Mouse (Mus musculus): ENCODE results near the gene Cdk14.

Cdk14 gene

GRCm38 (mm10) chr5:5314270-5314669, 105.8 kb downstream of the Cdk14 start:
- no peak for DNase-seq (ENCODE audit: low read depth, low spot score)

- no peak for DNase-seq (ENCODE audit: low read depth, low spot score)
Measured at GRCm38 (mm10) chr5:5313195-5313760, 106.8 kb downstream of the Cdk14 start.

DNA sequence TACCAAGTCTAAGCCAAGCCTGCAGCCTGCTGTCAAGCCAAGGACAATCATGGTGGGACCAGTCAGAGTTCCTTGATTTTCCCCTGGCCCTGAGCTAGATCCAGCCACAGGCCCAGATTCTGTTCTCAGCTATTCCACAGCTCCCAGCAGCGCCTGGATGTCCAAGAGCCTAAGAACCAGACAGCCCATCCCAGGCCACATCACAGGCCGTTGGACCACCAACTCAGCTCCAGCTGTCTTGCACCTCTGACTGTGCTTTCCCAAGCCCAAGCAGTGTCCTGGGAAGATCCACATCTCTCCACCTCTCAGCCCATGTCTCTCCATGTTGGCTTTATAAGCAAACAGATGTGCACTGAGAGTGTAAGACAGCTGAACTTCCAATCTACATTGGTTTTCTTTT, 114.8 kb downstream of the Cdk14 start:
- DNase-seq (ENCODE audit: low read depth, low spot score) = no peak

- DNase-seq (ENCODE audit: low read depth, low spot score) = no peak
Measured at GRCm38 (mm10) chr5:5303102-5303670, 116.9 kb downstream of the Cdk14 start.

DNA sequence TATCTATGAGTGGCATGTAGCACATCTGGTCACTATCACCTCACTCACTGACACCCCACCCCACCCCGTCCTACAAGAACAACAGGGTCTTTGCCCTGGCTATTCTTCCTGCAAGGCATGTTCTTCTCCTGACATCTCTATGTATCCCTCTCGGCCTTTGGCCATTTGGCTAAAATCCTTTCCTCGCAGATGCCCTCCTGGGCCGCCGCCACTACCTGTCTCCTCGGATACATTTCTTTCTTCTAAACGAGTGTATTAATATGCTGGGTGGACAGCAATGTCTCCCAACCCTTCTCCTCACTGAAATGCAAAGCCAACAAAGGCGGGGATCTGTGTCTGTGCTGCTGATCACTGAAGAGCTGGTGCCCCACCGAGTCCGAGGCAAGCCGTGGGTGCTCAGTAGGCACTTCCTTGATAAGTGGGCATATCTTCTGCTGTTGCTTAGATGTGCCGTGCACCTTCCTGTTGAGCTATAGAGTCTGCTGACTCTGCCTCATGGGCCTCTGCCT, 118.5 kb downstream of the Cdk14 start:
- DNase-seq (ENCODE audit: low read depth, low spot score) = no peak

DNA sequence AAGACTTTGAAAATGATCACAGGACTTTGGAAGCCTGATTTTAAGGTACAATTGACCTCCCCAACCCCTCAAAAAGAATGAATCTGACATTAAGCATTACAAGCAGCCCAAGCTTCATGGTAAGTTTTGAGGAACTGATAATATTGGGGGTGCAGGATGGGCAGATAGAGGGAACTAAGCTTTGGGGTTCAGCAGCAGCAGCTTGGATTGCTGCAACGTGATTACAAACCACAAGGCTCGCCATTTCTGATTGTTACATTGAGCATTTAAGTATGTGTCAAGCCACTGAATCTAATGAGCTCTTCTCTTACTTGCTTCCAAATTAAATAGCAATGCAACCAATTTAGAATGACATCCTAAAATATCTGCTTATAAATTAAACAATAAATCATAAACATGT, 119.1 kb downstream of the Cdk14 start:
- DNase-seq (ENCODE audit: low read depth, low spot score) = no peak

GRCm38 (mm10) chr5:5300290-5300689, 119.8 kb downstream of the Cdk14 start:
- no peak for DNase-seq (ENCODE audit: low read depth, low spot score)

- DNase-seq (ENCODE audit: low read depth, low spot score) = no peak
Measured at GRCm38 (mm10) chr5:5297222-5297621, 122.9 kb downstream of the Cdk14 start.

- DNase-seq (ENCODE audit: low read depth, low spot score) = no peak
Measured at GRCm38 (mm10) chr5:5296773-5297172, 123.3 kb downstream of the Cdk14 start.

GRCm38 (mm10) chr5:5292830-5293542, 127.1 kb downstream of the Cdk14 start:
- no peak for DNase-seq (ENCODE audit: low read depth, low spot score)

DNA sequence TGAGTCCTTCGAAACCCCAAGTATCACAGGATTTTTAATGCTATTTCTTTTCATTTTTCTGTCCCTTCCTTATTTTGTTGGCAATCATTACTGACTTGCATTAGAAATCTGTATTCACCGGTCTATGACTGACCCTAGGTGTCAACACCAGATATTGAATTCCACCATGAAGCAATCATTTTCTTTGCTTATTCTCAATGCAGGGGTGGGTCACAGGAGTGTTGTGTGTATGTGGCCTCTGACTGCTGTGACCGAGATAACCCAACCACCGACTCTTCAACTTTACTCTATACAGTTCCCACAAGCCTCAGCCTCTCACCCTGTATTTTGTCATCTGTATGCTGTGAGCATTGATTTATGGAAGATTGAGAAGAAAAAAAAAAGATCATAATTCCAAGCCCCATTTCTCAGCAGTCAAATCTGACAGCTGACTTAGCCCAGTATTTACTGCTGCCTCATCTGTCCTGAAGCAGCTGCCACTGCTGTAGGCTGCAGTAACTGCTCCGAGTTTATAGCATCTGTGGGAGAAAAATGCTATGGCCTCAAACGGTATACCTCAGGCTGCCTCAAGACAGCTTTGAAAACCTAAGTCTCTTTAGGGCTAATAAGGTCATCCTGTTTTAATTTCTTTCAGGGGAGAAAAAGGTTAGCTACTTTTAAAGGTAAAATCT, 128.7 kb downstream of the Cdk14 start:
- no peak for DNase-seq (ENCODE audit: low read depth, low spot score)

- DNase-seq (ENCODE audit: low read depth, low spot score) = no peak
Measured at GRCm38 (mm10) chr5:5290714-5291113, 129.4 kb downstream of the Cdk14 start.

- DNase-seq (ENCODE audit: low read depth, low spot score) = no peak
Measured at GRCm38 (mm10) chr5:5285876-5286275, 134.2 kb downstream of the Cdk14 start.

GRCm38 (mm10) chr5:5284531-5284930, 135.6 kb downstream of the Cdk14 start:
- DNase-seq (ENCODE audit: low read depth, low spot score) = no peak

- DNase-seq (ENCODE audit: low read depth, low spot score) = no peak
Measured at GRCm38 (mm10) chr5:5283756-5284430, 136.2 kb downstream of the Cdk14 start.

- no peak for DNase-seq (ENCODE audit: low read depth, low spot score)
Measured at GRCm38 (mm10) chr5:5282425-5282824, 137.7 kb downstream of the Cdk14 start.

- no peak for DNase-seq (ENCODE audit: low read depth, low spot score)
Measured at GRCm38 (mm10) chr5:5275321-5275720, 144.8 kb downstream of the Cdk14 start.

GRCm38 (mm10) chr5:5274318-5274717, 145.8 kb downstream of the Cdk14 start:
- no peak for DNase-seq (ENCODE audit: low read depth, low spot score)

DNA sequence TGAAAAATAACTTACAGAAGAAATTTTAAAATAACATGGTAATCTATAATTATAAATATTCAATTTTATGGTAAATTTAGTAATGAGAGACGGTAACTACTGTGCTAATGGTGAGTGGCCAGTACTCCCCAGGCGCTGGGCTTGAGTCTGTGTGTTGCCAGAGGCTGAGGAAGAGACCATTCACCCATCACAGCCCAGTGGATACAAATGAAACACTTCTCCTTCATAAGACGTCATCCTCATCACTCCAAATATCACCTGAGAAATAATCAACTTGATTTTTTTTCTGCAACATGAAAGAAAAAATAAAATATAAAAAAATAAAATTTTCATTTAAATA, 153.4 kb downstream of the Cdk14 start:
- no peak for DNase-seq (ENCODE audit: low read depth, low spot score)

DNA sequence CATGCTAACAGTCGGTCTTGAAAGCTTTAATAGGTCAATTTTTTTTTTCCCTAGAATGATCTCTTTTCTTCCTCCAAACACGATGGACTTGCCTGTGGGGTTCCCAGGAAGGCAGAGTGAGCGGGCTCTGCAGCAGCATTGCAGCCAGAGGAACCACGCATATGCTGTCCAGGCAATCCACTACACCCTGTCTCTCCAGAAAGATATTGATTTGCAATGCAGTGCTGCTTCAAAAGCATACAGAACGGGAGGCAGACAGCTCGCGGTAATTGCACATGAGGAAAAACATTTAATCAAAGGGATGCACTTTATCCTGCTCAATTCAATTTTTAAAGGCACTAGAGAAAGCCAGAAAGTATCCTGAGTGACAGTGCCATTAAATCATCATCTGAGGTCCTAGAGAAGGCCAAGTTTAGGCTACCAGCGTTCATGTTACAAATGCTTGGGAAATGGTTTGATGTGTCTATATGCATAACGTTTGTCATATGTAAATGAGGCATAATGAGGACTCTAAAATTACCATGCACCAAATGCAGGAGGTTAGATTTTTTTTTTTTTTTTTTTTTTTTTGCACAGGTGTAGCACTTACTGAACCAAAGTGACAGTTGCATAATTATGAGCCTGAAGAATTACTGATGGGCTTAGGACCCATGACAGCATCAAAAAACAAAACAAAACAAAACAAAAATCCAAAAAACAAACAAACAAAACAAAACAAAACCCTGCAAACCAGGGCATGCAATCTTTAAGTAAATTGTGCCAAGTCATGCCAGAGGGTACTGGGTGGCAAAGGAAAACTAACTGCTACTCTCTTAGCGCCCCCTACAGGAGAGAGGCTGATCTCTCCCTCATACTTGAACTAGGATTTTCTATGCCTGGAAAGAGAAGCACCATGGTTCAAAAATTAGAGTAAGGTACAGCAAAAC, 154.0 kb downstream of the Cdk14 start:
- peak; percentile 41 for DNase-seq (ENCODE audit: low read depth, low spot score)

GRCm38 (mm10) chr5:5265401-5265841, 154.7 kb downstream of the Cdk14 start:
- DNase-seq (ENCODE audit: low read depth, low spot score) = no peak
